Mouse (Mus musculus) megakaryocyte, embryonic 14.5 days (primary cell): ENCODE measurements at regions not wholly inside any gene's neighbourhood (a gene's known extent, or its start where the extent isn't known, plus 50 kb on each side); places are given as distances from the start of the nearest gene placed in this dataset.

Experiments used
- FLI1 ChIP-seq: IDR thresholded peaks from 2 replicates; pipeline ENCODE4 v1.6.1; 2012; ENCODE audit warnings: low read length, inconsistent platforms, mixed read lengths
- GATA1 ChIP-seq: IDR thresholded peaks from 3 replicates; pipeline ENCODE4 v1.6.1; 2012; ENCODE audit warnings: mixed read lengths, low read length, inconsistent platforms, borderline replicate concordance

DNA sequence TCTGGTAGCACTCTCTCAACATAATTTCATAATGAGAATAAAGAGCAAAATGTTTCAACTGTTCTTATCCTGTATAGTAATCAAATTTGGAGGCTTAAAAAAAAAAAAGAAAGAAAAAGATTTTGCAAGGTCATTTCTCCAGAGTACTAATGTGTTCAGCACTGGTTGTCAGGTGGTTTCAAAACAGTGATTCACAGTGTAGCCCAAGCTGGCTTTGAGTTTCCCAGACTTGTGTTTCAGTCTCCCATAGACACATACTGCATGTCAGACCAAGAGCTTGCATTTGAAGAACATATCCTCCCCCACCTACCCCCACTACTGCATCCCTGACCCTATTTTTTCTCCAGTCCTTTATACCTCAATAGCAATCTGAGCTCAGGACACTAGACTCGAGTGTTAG, 107.2 kb upstream of the Ank start:
- no peak for TF ChIP-seq GATA1
- no peak for TF ChIP-seq FLI1
